Mouse (Mus musculus) neutrophil, adult 59 days (primary cell): ENCODE results near the gene Gm17728. TPM values are rescaled to one million over a fixed set of nuclear protein-coding genes. Genes with fewer than 3 reads are reported as not detected.

ENCODE experiments used
- total RNA-seq, 2 experiments: library from RNA; stranded (reverse); gene quantifications; 1 replicate in 1 of 2; 2 replicates in 1 of 2; pipeline ENCODE4 v1.2.4; 2023

Gm17728 gene
- not detected for total RNA-seq

GRCm38 (mm10) chr17:9421760-9422159, at the start of gene Gm17728:
TSS of gene Gm17728 (plus strand) at chr17:9422060.

Other genes starting within 250 kb of the Gm17728 start
- gene Pabpc6, start 247.7 kb downstream of the Gm17728 start, total RNA-seq: not detected